Mouse (Mus musculus): Measurements from ENCODE around the gene Lrrc4. TPM values are rescaled to one million over a fixed set of nuclear protein-coding genes. Genes with fewer than 3 reads are reported as not detected.
A peak's percentile ranks its signal among the peaks of the same experiment; 100 is the strongest.

Gene Lrrc4
- polyA plus RNA-seq, 1 experiment, result 65.1 TPM

DNA sequence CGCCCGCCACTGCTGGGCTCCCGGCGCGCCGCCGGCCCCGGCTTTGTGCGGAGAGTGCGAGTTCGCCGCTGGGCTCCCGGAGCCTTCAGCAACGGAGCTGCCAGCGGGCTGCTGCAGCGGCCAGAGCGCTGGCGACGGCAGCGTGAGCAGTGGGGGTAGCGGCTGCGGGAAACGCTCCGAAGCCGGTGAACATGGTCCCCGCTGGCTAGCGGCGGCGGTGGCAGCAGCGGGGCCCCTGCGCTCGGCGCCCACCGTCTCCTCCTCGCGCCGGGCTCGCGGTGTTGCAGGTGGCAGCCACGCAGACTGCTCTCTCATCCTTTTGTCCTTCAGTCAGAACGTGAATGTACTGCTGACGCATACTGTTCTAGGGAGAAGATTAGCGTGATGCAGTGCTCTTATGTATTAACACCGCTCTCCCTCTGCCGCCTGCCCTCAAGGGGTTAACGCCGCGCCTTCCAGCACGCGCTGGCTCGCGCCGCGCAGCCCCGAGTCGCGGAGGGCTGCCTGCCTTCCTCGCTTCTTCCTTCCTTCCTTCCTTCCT is 1.3 kb upstream of the Lrrc4 start:
- peak; percentile 41; the same call in 1 of the 2 replicates for TF ChIP-seq POLR2A (IDR thresholded peaks at IDR 0.05; ENCODE audit: extremely low read depth, insufficient read depth, low read length)
- no peak for TF ChIP-seq CTCF (IDR thresholded peaks at IDR 0.05; ENCODE audit: extremely low read depth, insufficient read depth, low read length)
- peak overlapping the region; percentile 79 for H3K4me3 ChIP-seq (ENCODE audit: insufficient read depth, low read length)
- H3K27ac ChIP-seq (ENCODE audit: insufficient read depth, low read length), result peak overlapping the region; percentile 94
- peaks cover 4% of the 10 kb centered on the region; the same call in 1 of the 2 replicates for H3K4me1 ChIP-seq (ENCODE audit: control insufficient read depth, insufficient read depth, low read length)

DNA sequence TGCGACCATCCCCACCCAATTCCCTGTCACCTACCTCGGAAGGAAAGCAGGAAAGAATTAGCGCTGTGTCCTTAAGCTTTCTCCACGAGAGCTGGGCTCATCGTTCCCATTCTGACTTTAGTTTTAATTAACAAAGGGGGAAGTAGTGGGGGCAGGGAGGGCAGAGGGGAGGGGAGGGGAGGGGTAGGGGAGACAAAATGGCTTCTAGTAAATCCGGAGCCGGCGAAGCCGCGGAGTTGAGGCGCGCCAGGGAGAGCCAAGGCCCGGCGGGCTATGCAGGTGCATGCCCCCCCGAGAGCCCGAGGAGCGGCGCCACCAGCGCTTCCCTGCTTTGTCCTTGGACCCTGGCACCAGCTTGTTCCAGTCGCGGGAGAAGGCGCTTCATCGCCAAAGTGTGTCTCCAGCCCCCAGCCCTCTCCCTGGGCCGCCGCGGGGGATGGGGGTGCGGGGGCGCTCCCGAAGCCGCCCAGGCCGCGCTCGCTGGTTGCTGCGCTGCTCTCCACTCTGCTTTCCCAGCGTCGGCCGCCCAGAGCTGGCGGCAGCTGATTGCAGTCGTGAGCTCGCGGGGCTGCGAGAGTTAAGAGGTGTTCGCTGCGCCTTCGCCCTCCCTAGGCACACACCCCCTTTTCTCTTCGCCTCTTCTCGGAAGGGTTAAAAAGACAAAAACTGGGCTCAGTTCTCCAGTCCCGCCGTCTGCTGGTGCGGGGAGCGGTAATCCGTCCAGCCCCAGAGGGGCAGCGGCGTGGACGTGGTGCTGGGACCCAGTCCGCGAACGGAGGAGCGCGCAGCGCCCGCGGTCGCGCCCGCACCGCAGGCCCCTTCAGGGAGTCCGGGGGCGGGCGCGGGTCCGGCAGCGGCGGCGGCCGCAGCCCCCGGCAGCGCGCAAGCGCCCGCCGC is 555 bp upstream of the Lrrc4 start:
- H3K4me3 ChIP-seq (ENCODE audit: insufficient read depth, low read length), result peak overlapping the region; percentile 79
- TF ChIP-seq POLR2A (IDR thresholded peaks at IDR 0.05; ENCODE audit: extremely low read depth, insufficient read depth, low read length) (peak; percentile 48; the same call in 1 of the 2 replicates), CTCF (IDR thresholded peaks at IDR 0.05; ENCODE audit: extremely low read depth, insufficient read depth, low read length) (no peak)
- H3K4me1 ChIP-seq (ENCODE audit: control insufficient read depth, insufficient read depth, low read length), result peaks cover 4% of the 10 kb centered on the region; the same call in 1 of the 2 replicates
- H3K27ac ChIP-seq (ENCODE audit: insufficient read depth, low read length), result peak overlapping the region; percentile 94

DNA sequence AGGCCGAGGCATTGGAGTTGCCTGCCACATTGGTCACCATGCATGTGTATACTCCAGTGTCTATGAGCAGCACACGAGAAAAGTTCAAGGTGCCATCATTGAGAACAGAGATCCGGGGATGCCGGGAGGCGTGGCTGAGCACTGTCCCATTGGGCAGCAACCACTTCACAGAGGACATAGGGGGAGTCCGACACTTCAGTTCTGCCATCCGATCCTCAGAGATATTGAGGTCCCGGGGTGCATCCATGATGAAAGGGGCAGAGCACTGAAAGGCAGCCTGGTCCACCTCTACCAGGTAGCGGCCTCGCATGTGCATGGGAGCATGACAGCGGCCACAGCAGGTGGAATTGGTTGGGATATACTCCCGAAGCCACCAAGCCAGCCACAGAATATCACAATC is 1.2 kb downstream of the Lrrc4 start:
- Histone ChIP-seq H3K27ac (ENCODE audit: insufficient read depth, low read length) (no peak overlapping the region), H3K4me3 (ENCODE audit: insufficient read depth, low read length) (peak overlapping the region; percentile 79), H3K4me1 (ENCODE audit: control insufficient read depth, insufficient read depth, low read length) (peaks cover 10% of the 10 kb centered on the region)
- no peak for TF ChIP-seq CTCF (IDR thresholded peaks at IDR 0.05; ENCODE audit: extremely low read depth, insufficient read depth, low read length)
- TF ChIP-seq POLR2A (IDR thresholded peaks at IDR 0.05; ENCODE audit: extremely low read depth, insufficient read depth, low read length), result no peak

DNA sequence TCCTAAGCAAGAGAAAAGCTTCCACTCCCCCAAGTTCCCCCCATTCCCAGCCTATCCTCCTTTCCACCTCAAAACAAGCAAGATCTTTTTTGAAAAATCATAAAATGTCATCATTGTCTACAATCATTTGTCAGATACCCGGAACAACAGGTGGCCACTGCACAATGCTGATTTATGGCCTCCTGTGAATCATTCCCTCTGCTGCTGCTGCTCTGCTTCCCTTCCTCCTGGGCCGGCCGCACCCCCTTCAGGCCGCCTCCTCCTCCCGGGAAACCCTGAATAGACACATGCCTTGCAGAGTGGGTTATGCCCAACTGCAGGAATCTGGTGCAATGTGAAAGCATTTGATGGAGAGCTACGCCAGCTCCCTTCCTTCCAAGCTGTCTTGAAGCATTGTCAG is 3.0 kb downstream of the Lrrc4 start:
- H3K27ac ChIP-seq (ENCODE audit: insufficient read depth, low read length), result 0 out of 2 replicates have a peak overlapping the region, but pooled peaks have one; percentile 39
- TF ChIP-seq POLR2A (IDR thresholded peaks at IDR 0.05; ENCODE audit: extremely low read depth, insufficient read depth, low read length) (no peak), CTCF (IDR thresholded peaks at IDR 0.05; ENCODE audit: extremely low read depth, insufficient read depth, low read length) (no peak)
- H3K4me3 ChIP-seq (ENCODE audit: insufficient read depth, low read length), result peak overlapping the region; percentile 79
- peaks cover 8% of the 10 kb centered on the region for H3K4me1 ChIP-seq (ENCODE audit: control insufficient read depth, insufficient read depth, low read length)

DNA sequence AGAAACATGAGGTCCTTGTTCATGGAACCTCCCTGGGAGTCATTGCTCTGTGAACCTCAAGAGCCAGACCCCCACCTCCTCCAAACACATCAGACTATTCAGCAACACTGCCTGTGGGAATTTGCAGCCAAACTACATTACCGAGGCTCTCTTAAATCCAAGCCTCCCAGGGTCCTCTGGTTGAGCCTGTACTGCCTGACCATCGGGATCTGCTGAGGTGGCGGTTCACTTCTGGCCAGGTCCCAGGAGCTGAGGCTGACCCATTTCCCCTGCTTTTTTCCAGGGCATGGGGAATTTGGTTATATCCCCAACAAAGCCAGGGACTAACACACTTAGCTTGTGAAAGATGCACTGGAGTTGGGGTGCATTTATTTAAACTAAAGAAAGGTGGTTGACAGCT is 4.0 kb downstream of the Lrrc4 start:
- H3K4me1 ChIP-seq (ENCODE audit: control insufficient read depth, insufficient read depth, low read length), result peaks cover 11% of the 10 kb centered on the region

DNA sequence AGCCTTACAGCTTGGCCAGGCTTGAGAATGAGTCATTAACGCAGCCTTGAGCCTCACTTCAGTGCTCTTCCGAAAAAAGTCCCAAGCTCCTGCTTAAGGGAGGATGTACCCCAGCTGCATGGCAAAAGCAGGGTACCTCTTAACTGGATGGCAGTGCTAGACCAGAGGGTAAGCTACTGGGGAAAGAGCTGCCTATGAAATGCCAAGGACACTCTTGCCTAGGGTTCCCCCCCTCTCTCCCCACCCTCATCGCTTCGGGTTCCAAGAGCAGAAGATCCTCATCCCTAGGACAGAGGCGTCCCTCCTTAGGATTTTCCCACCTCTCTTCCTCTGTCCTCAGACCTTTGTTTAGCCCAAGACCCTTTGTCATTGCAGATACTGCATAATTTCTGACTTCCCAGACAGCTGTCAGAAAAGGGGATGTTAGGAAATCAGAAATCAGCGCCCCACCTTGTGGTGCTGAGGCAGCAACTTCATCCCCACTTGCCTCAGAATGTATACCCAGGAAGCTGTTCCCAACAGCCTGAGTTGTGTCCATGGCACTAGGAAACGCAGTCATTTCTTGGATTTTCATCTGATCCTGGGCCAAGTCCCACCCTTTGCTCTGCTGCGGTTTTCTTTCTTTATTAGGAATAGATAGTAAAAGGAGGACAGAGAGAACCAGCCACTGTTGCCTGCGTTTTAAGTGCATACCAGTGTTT is 4.7 kb downstream of the Lrrc4 start:
- H3K4me3 ChIP-seq (ENCODE audit: insufficient read depth, low read length), result peak overlapping the region; percentile 79
- TF ChIP-seq POLR2A (IDR thresholded peaks at IDR 0.05; ENCODE audit: extremely low read depth, insufficient read depth, low read length), result no peak
- no peak for TF ChIP-seq CTCF (IDR thresholded peaks at IDR 0.05; ENCODE audit: extremely low read depth, insufficient read depth, low read length)
- H3K4me1 ChIP-seq (ENCODE audit: control insufficient read depth, insufficient read depth, low read length), result peaks cover 12% of the 10 kb centered on the region
- H3K27ac ChIP-seq (ENCODE audit: insufficient read depth, low read length), result no peak overlapping the region

More for the DNA sequence above, 4.0 kb downstream of the Lrrc4 start:
- peak overlapping the region; percentile 37; the same call in 1 of the 2 replicates for H3K27ac ChIP-seq (ENCODE audit: insufficient read depth, low read length)
- TF ChIP-seq POLR2A (IDR thresholded peaks at IDR 0.05; ENCODE audit: extremely low read depth, insufficient read depth, low read length), result no peak
- no peak for TF ChIP-seq CTCF (IDR thresholded peaks at IDR 0.05; ENCODE audit: extremely low read depth, insufficient read depth, low read length)
- peak overlapping the region; percentile 79 for H3K4me3 ChIP-seq (ENCODE audit: insufficient read depth, low read length)

DNA sequence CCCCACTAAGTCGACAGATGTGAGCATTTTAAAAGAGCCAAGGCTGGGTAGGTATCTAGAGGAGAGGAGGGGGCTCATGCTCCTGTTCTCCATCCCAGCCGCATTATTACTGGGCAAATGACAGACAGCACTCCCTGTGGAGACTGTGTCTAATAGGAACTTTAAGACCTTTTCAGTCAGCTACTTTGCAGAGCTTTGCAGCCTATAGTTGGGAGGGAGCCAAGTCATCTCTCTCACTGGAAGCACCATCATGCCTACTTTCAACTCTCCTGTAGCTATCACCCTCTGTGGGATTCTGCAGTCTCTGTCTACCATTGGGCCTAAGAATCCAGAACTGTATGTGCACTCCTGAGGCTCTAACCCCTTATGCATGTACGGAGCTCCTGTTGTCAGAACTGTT is 5.7 kb downstream of the Lrrc4 start:
- no peak for TF ChIP-seq POLR2A (IDR thresholded peaks at IDR 0.05; ENCODE audit: extremely low read depth, insufficient read depth, low read length)
- TF ChIP-seq CTCF (IDR thresholded peaks at IDR 0.05; ENCODE audit: extremely low read depth, insufficient read depth, low read length), result no peak
- Histone ChIP-seq H3K4me1 (ENCODE audit: control insufficient read depth, insufficient read depth, low read length) (peaks cover 12% of the 10 kb centered on the region), H3K27ac (ENCODE audit: insufficient read depth, low read length) (peak overlapping the region; percentile 26; the same call in 1 of the 2 replicates), H3K4me3 (ENCODE audit: insufficient read depth, low read length) (no peak overlapping the region; the same call in 1 of the 2 replicates)

DNA sequence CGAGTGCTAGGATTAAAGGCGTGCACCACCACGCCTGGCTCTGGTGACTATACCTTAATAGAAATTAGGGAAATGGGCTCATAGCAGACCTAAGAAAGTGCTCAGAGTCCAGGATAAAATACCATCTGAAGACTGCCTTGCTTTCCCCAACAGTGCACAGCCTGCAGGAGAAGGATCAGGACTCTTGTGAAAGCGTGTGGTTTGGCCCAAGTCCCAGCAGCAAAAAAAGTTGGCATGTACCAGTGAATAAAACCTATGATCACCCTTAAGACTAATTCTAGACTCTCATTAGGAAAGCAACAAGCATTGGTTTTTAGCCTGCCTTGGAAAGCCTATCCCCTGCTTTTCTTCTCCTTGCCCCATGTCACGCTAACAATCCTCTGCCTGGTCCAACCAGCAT is 7.7 kb downstream of the Lrrc4 start:
- H3K4me1 ChIP-seq (ENCODE audit: control insufficient read depth, insufficient read depth, low read length), result peaks cover 21% of the 10 kb centered on the region
- no peak overlapping the region for H3K27ac ChIP-seq (ENCODE audit: insufficient read depth, low read length)
- no peak overlapping the region for H3K4me3 ChIP-seq (ENCODE audit: insufficient read depth, low read length)
- TF ChIP-seq POLR2A (IDR thresholded peaks at IDR 0.05; ENCODE audit: extremely low read depth, insufficient read depth, low read length), result no peak
- TF ChIP-seq CTCF (IDR thresholded peaks at IDR 0.05; ENCODE audit: extremely low read depth, insufficient read depth, low read length), result no peak

DNA sequence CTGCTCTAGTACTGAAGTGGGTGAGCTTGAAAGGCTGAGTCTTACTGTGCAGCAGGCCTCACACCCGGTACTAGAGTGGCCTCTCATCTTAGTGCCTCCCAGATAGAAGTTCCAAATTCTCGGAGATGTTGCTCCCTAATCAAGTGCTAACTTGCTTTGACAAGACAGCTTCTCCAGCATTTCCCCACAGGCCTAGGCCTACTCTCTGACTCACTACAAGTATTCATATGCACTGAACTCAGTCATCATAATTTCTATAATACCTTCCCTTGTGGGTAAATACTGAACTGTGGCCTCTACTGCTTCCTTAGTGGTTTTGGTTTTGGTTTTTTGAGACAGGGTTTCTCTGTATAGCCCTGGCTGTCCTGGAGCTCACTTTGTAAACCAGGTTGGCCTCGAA is 8.2 kb downstream of the Lrrc4 start:
- no peak for TF ChIP-seq POLR2A (IDR thresholded peaks at IDR 0.05; ENCODE audit: extremely low read depth, insufficient read depth, low read length)
- TF ChIP-seq CTCF (IDR thresholded peaks at IDR 0.05; ENCODE audit: extremely low read depth, insufficient read depth, low read length), result no peak
- no peak overlapping the region for H3K27ac ChIP-seq (ENCODE audit: insufficient read depth, low read length)
- peaks cover 21% of the 10 kb centered on the region for H3K4me1 ChIP-seq (ENCODE audit: control insufficient read depth, insufficient read depth, low read length)
- no peak overlapping the region for H3K4me3 ChIP-seq (ENCODE audit: insufficient read depth, low read length)

Data from cortical plate, adult 2 months (tissue).